Mouse (Mus musculus): ENCODE measurements around the gene Cer1.

Gene Cer1

DNA sequence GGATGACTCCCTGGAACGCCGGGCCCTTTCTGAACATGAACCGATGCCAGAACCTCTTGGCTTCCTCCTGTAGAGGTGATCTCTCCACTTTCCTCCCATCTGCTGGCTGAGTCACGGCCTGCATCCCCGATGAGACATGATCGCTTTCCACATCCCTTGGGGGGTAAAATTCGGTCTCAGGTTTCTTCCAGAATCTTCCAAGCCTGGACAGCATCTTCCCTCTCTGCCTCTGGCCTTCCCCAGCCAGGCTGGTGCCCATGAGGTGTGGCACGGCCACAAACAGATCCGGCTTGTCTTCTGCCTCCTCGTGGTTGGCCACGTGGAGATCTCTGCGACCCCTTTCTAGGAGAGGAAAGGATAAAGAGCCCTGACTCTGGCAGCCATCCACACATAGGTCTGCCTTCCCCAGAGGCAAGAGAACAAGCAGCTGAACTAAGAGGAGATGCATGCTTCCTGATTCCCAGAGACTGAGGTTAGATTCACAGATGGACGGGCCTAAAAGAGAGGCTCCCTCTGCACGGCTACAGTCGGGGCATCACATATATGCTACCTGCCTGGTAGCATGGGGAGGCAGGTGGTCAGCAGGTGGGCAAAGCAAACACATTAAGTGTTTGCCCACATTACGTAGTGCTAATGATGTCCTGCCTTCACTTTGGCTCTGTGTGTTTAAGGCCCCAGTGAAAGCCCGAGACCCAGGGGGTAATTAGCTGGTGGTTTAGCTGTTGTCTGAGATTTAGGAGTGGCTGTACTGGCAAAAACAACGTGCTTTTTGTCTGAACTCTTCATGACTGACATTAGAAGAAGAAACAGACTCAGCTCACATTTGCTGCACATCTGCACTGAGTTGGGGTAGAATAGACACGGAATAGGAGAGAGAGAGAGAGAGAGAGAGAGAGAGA is at the start of gene Cer1:
TSS of gene Cer1 (minus strand) at position 513 of the 899 bp plus-strand sequence.
- no peak for DNase-seq (ENCODE audit: low read depth, low spot score)

DNA sequence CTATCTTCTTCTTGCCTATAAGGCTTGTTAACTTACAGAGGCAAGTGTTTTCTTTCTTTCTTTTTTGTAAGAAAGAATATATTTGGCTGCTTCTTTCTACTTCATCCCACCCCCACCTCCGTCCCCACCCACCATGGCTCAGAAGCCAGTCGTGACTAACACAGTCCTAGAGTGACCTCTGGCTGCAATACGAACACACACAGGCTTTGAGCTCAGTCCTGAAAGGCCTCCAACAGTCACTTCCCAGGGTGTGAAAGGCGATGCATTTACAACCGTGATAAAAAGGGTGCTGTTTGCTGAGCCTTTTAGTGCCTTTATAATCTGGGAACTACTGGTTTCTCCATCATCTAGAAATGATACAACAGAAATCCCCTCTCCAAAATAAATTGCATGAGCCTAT is 49.4 kb upstream of the Cer1 start:
- DNase-seq (ENCODE audit: low read depth, low spot score), result no peak

GRCm38 (mm10) chr4:82933698-82934210 is 48.8 kb upstream of the Cer1 start:
- DNase-seq (ENCODE audit: low read depth, low spot score), result peak; percentile 29

DNA sequence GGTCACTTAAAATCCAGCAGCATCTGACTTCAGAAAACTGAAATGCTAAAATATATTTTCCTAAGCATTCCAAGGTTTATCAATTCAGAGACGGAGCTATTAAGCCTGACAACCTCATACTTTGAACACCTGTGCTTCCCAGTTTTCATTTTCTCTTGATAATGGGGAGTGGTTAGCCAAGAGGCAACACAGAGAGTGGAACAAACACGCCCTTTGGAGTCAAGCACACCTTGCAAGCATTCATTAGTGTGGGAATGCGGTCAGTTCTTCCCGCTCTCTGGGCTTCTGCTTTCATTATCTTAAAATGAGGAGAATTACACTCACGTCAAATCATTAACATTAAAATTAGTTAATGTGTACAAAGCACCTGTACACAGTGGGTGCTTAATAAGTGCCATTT is 45.1 kb upstream of the Cer1 start:
- no peak for DNase-seq (ENCODE audit: low read depth, low spot score)

GRCm38 (mm10) chr4:82921962-82922361 is 37.0 kb upstream of the Cer1 start:
- DNase-seq (ENCODE audit: low read depth, low spot score), result no peak

DNA sequence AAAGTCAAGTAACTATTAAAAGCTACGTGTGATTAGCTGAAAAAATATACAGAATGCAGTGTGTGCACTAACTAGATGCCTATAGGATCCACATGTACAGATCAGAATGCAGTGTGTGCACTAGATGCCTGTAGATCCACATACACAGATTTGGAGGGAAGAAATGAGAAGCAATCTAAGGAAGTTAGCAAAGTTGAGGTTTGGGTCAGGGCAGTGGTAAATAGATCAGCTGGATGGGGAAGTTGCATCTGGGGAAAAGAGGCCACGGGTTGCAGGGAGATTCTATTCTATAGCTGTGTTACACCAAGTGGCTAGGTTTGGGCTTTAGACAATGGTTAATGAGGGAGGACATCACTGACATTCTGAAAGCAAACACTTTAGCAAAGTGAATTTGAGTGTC is 33.7 kb upstream of the Cer1 start:
- no peak for DNase-seq (ENCODE audit: low read depth, low spot score)

GRCm38 (mm10) chr4:82916678-82917050 is 31.7 kb upstream of the Cer1 start:
- DNase-seq (ENCODE audit: low read depth, low spot score), result no peak

DNA sequence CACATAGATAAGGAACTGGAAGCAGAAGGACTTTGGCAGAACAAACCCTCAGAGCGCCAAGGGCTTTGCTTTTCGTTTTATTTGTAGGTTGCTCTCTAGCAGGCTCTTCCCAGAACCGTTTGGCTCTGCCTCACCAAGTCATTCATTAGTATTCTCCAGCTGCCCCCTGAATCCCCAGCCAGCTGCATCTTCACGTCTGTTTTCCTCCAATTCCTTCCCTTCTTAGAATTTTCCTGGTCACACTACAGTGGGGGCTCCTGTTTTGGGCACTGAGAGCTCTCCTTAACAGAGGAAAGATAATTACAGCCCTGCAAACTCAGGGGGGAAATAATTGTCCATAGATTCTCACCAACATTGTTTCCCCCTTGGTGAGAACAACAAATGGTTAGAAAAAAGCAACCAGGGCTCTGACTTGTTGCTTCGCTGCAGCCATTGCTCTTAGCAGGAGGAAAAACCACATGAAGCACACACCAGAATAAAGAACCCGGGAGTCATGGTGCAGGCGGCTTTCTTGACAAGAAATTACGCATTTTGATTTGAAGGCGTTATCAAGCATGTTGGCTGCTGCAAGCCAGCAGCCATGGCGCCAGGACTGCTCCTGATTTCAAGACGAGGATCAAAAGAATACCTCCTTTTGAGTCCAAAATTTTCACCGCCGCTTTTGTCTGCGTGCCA is 31.2 kb upstream of the Cer1 start:
- no peak for DNase-seq (ENCODE audit: low read depth, low spot score)

DNA sequence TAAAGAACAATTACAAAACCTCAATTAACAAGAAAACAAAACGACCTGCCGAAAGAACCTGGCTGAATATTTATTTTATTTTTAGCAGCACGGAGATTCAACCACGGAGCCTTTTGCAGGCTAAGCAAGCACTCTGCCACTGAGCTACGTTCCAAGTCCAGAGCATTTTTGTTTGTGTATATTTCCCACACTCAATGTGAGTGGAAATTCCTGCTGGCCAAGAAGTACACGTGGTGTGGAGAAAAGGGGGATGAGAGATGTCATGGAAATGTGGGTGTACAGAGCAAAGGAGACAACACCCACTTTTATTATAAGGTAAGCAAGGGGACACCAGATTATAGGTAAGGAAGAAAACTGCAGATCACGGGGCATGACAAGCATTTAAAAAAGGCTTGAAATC is 30.6 kb upstream of the Cer1 start:
- DNase-seq (ENCODE audit: low read depth, low spot score), result no peak

DNA sequence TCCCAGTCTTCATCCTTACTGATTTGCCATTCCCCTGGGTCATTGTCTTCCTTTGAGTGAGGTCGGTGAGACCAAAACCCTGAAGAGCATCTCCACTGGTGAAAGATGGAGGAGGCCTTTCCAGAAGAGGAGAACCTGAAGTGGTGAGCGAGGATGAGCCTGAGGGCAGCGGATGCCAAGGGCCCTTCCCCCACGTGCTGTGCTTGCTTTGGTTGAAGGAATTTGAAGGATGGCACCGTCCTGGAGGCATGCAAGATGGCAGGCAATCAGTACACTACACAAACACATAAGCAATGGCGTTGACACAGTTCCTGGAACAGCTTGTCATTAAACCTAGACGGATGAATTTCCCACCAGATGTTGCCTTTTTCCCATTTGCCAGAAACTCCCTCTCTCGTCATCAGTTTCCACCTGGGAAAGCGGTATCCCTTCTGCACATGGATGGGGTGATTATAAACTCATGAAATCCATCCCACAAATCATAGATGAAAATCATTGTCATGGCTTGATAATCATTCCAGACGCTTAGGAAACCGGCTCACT is 29.7 kb upstream of the Cer1 start:
- DNase-seq (ENCODE audit: low read depth, low spot score), result no peak

- no peak for DNase-seq (ENCODE audit: low read depth, low spot score)
Measured at GRCm38 (mm10) chr4:82895227-82895626, 10.3 kb upstream of the Cer1 start.

- DNase-seq (ENCODE audit: low read depth, low spot score), result no peak
Measured at GRCm38 (mm10) chr4:82892247-82892646, 7.3 kb upstream of the Cer1 start.

DNA sequence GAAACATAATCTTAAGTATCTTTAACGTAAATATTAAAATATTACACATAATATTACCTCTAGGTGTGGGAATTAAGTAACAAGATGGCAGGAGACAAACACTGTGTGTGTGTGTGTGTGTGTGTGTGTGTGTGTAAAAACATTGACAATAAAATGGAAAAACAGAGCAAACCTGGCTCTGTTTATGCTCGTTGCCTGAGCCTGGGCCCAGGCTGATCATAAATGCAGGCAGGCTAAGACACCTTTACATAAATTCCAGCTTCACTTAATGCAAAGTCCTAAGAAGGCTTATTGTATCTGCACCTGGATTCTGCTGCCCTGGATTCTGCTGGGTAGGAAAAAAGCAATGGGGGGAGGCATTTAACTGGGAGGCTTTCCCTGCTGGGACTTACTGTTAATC is 6.6 kb upstream of the Cer1 start:
- DNase-seq (ENCODE audit: low read depth, low spot score), result no peak

GRCm38 (mm10) chr4:82891049-82891448 is 6.1 kb upstream of the Cer1 start:
- no peak for DNase-seq (ENCODE audit: low read depth, low spot score)

DNA sequence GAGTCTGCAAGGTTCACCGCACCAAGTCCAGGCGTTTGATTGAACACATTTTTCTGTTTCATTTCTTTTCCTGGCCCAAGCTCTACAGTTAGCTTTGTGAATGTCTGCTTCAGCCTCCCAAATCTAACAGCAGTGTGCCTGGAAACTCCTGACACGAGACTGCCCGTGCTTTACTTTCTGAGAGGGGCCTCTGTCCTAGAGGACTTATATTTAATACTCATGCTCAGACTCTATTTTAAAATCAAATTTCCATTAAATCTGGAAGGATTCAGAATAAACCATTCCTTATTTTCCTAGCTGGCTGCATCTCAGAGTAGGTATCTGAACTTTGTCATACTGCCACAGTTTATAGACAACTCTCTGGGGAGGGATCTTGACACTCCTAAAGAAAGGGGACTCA is 5.6 kb upstream of the Cer1 start:
- no peak for DNase-seq (ENCODE audit: low read depth, low spot score)

DNA sequence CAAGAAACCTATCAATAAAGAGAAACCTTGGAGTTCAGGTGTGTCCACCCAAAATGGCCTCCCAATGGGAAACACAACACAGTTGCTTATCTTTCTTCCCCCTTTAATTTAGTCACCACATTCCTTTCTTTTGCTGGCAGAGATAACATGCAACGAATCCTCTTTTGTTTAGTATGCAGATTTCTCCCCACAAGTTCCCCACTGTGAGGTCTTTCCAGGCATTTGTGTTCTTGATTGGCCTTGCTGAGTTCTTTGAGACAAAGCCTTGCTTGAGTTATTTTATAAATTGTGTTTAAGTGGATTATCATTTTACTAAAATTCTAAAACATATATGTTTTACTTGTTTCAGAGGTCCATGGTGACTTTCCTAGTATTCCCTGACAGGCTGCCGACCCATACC is 1.2 kb upstream of the Cer1 start:
- DNase-seq (ENCODE audit: low read depth, low spot score), result no peak

GRCm38 (mm10) chr4:82885535-82885913 is 576 bp upstream of the Cer1 start:
- DNase-seq (ENCODE audit: low read depth, low spot score), result no peak

DNA sequence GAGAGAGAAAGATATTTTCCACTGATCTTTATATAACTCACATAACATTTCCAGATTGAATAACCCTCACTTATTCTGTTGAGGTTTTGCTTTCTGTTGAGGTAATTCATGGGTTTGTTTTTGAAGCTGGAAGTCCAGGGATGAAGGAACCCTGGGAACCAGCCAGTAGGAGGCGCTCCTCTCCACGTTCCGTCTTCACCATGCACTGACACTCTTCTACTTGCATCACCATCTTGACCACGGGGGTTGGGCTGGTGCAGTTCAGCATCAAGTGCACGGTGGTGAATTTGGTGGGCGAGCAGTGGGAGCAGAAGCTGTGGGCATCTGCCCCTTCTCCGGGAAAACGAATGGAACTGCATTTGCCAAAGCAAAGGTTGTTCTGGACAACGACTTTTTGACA is 2.4 kb downstream of the Cer1 start:
- DNase-seq (ENCODE audit: low read depth, low spot score), result no peak

DNA sequence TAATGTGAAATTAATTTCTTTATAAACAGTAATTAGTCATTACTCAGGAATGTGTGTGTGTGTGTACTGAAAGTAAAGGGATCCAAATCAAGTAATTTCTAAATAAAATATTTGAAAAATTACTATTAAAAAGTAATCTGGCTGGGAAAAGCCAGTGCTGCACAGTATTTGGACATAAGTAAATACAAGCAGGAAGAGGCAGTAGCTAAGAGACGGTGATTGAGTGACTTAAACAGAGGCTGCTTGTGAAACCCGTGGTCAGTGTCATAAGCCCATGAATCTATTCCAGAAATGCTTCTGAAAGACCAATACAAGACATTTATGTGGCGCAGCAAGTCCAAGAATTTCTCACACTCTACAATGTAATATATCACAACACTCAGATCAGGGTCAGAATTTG is 3.6 kb downstream of the Cer1 start:
- DNase-seq (ENCODE audit: low read depth, low spot score), result no peak

GRCm38 (mm10) chr4:82880243-82880642 is 4.7 kb downstream of the Cer1 start:
- DNase-seq (ENCODE audit: low read depth, low spot score), result no peak

- DNase-seq (ENCODE audit: low read depth, low spot score), result no peak
Measured at GRCm38 (mm10) chr4:82879152-82879551, 5.8 kb downstream of the Cer1 start.

DNA sequence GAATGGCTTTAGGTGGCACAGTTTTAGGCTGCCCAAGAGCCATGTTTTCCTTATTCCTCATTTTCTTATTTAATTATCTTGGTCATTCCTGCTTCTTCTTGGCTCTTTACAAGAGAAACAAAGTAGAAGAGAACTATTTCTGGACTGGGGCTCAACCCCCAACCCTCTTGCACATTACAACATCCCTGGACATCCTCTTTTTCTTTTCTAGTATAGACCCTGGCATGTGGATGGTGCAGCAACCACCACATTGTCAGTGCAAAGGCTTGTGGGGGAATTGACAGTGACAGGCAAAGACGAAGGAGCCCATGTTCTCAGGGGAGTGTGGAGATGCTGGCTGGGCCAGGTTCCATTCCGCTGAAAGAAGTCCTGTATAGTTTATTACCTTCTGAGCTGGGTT is 8.3 kb downstream of the Cer1 start:
- no peak for DNase-seq (ENCODE audit: low read depth, low spot score)

- DNase-seq (ENCODE audit: low read depth, low spot score), result no peak
Measured at GRCm38 (mm10) chr4:82875532-82875931, 9.4 kb downstream of the Cer1 start.
